Mouse (Mus musculus) hindbrain, postnatal 0 days (tissue): Measurements from ENCODE around the gene Fibcd1. TPM values are rescaled to one million over a fixed set of nuclear protein-coding genes. Genes with fewer than 3 reads are reported as not detected.

Experiments used
- ATAC-seq: fragments of 200-750 bp; cut with Nextera tagmentation; 2 replicates; pipeline ENCODE4 v1.8.0; 2017; ENCODE audit warnings: mild to moderate bottlenecking, moderate TSS enrichment, moderate library complexity
- DNase-seq: peaks from one replicate; pipeline ENCODE4 v3.0.0-alpha.2; 2015; ENCODE audit warnings: low spot score
- H3K27ac ChIP-seq: fragments of 300-500 bp; sonication (generic); 2 replicates; pipeline ENCODE4 v1.5.1; 2014; ENCODE audit warnings: mild to moderate bottlenecking
- H3K27me3 ChIP-seq: fragments of 300-500 bp; sonication (generic); 2 replicates; pipeline ENCODE4 v1.6.1; 2014; ENCODE audit warnings: low read length, mixed read lengths; ENCODE audit not compliant: insufficient read depth
- H3K36me3 ChIP-seq: fragments of 300-500 bp; sonication (generic); 2 replicates; pipeline ENCODE4 v1.6.1; 2014; ENCODE audit warnings: low read length, mixed read lengths; ENCODE audit not compliant: insufficient read depth
- H3K4me1 ChIP-seq: fragments of 300-500 bp; sonication (generic); 2 replicates; pipeline ENCODE4 v1.6.1; 2014; ENCODE audit warnings: antibody characterized with exemption, low read length, mixed read lengths; ENCODE audit not compliant: insufficient read depth
- H3K4me2 ChIP-seq: fragments of 300-500 bp; sonication (generic); 2 replicates; pipeline ENCODE4 v1.6.1; 2014; ENCODE audit warnings: low read depth, mild to moderate bottlenecking, low read length, moderate library complexity, mixed read lengths
- H3K4me3 ChIP-seq: fragments of 300-500 bp; sonication (generic); 2 replicates; pipeline ENCODE4 v1.5.1; 2014; ENCODE audit warnings: low read length
- H3K9ac ChIP-seq: fragments of 300-500 bp; sonication (generic); replicated peaks from 2 replicates; pipeline ENCODE4 v1.6.1; 2014; ENCODE audit warnings: mild to moderate bottlenecking, low read length, moderate library complexity, mixed read lengths
- H3K9me3 ChIP-seq: fragments of 300-500 bp; sonication (generic); 2 replicates; pipeline ENCODE4 v1.6.1; 2016; ENCODE audit warnings: low read length, mixed read lengths
- CTCF ChIP-seq: IDR thresholded peaks from 2 replicates; pipeline ENCODE4 v1.5.1; 2016; ENCODE audit warnings: antibody characterized with exemption, control low read depth, low read depth
- WGBS: fragments of 180-500 bp; shearing (Covaris S2); extraction: QIAGEN DNeasy Blood & Tissue Kit; methylation state at CpG from one replicate; pipeline ENCODE4 v1.1.7; 2014; 5-methylcytosine and 5-hydroxymethylcytosine counted together
- polyA plus RNA-seq: library from polyadenylated mRNA; unstranded; fragments of >200 nt; fragmentation: Nextera tagmentation; extraction: Ambion mirVana; gene quantifications from 2 replicates; pipeline ENCODE4 v1.2.1, GENCODE M21; 2015
- total RNA-seq: library from RNA; depleted of rRNA; stranded (reverse); fragments of >200 nt; gene quantifications from 2 replicates; pipeline ENCODE4 v1.2.3, GENCODE M21; 2014

Gene Fibcd1
- total and polyA plus RNA-seq, 2 experiments from 2014 or later = 9.1 to 28.9 TPM

- no peak overlapping the region for H3K4me2 ChIP-seq
- no peak overlapping the region for H3K27ac ChIP-seq
- no peaks in the 10 kb centered on the region for H3K27me3 ChIP-seq
- WGBS = 86% methylated on average over 6 of the region's 6 CpGs
- ATAC-seq (no peak), DNase-seq (no peak)
- no peaks in the 10 kb centered on the region for H3K9me3 ChIP-seq
- no peak overlapping the region for H3K9ac ChIP-seq
- no peak overlapping the region for H3K4me3 ChIP-seq
- peaks cover 26% of the 10 kb centered on the region for H3K36me3 ChIP-seq
- H3K4me1 ChIP-seq = no peaks in the 10 kb centered on the region
- TF ChIP-seq CTCF = peak; percentile 30; the same call in 1 of the 2 replicates
Observed at GRCm38 (mm10) chr2:31792611-31793010, 53.2 kb downstream of the Fibcd1 start.

- no peak overlapping the region for H3K4me2 ChIP-seq
- H3K27me3 ChIP-seq = no peaks in the 10 kb centered on the region
- peaks cover 16% of the 10 kb centered on the region for H3K36me3 ChIP-seq
- H3K9ac ChIP-seq = no peak overlapping the region
- H3K9me3 ChIP-seq = no peaks in the 10 kb centered on the region
- peak overlapping the region; percentile 29; the same call in 1 of the 2 replicates for H3K27ac ChIP-seq
- H3K4me3 ChIP-seq = no peak overlapping the region
- H3K4me1 ChIP-seq = no peaks in the 10 kb centered on the region
- DNase-seq (peak; percentile 59), ATAC-seq (peak; percentile 33; the same call in 1 of the 2 replicates)
- WGBS = 66% methylated on average over 8 of the region's 8 CpGs
- TF ChIP-seq CTCF = no peak
Observed at GRCm38 (mm10) chr2:31791260-31791659, 54.5 kb downstream of the Fibcd1 start.

GRCm38 (mm10) chr2:31790728-31791251, 55.0 kb downstream of the Fibcd1 start:
- H3K27me3 ChIP-seq = no peaks in the 10 kb centered on the region
- peak overlapping the region; percentile 29; the same call in 1 of the 2 replicates for H3K27ac ChIP-seq
- H3K9ac ChIP-seq = no peak overlapping the region
- H3K4me1 ChIP-seq = no peaks in the 10 kb centered on the region
- no peak for DNase-seq
- no peak overlapping the region for H3K4me3 ChIP-seq
- ATAC-seq = no peak
- H3K9me3 ChIP-seq = no peaks in the 10 kb centered on the region
- no peak for TF ChIP-seq CTCF
- H3K36me3 ChIP-seq = peaks cover 21% of the 10 kb centered on the region
- 65% methylated on average over 13 of the region's 13 CpGs for WGBS
- H3K4me2 ChIP-seq = no peak overlapping the region

GRCm38 (mm10) chr2:31789215-31789614, 56.6 kb downstream of the Fibcd1 start:
- Histone ChIP-seq H3K4me2 (no peak overlapping the region), H3K36me3 (peaks cover 24% of the 10 kb centered on the region), H3K9ac (no peak overlapping the region), H3K27ac (no peak overlapping the region), H3K4me1 (no peaks in the 10 kb centered on the region), H3K9me3 (no peaks in the 10 kb centered on the region), H3K4me3 (no peak overlapping the region), H3K27me3 (no peaks in the 10 kb centered on the region)
- no peak for ATAC-seq
- WGBS = 84% methylated on average over 2 of the region's 2 CpGs
- TF ChIP-seq CTCF = no peak
- DNase-seq = no peak

- no peak overlapping the region for H3K4me3 ChIP-seq
- no peak for ATAC-seq
- no peaks in the 10 kb centered on the region for H3K4me1 ChIP-seq
- 69% methylated on average over 3 of the region's 3 CpGs for WGBS
- H3K9me3 ChIP-seq = no peaks in the 10 kb centered on the region
- TF ChIP-seq CTCF = peak; percentile 68
- DNase-seq = peak; percentile 81
- H3K36me3 ChIP-seq = peaks cover 24% of the 10 kb centered on the region
- no peak overlapping the region for H3K27ac ChIP-seq
- no peak overlapping the region for H3K9ac ChIP-seq
- no peaks in the 10 kb centered on the region for H3K27me3 ChIP-seq
- H3K4me2 ChIP-seq = no peak overlapping the region
Observed at GRCm38 (mm10) chr2:31788227-31788626, 57.6 kb downstream of the Fibcd1 start.

GRCm38 (mm10) chr2:31787029-31787428, 58.8 kb downstream of the Fibcd1 start:
- Histone ChIP-seq H3K27ac (no peak overlapping the region), H3K9ac (no peak overlapping the region), H3K4me2 (no peak overlapping the region), H3K36me3 (peaks cover 21% of the 10 kb centered on the region), H3K4me1 (no peaks in the 10 kb centered on the region), H3K27me3 (no peaks in the 10 kb centered on the region), H3K9me3 (no peaks in the 10 kb centered on the region), H3K4me3 (no peak overlapping the region)
- DNase-seq (peak; percentile 93), ATAC-seq (peak; percentile 33; the same call in 1 of the 2 replicates)
- 14% methylated on average over 7 of the region's 7 CpGs for whole genome bisulfite sequencing
- TF ChIP-seq CTCF = peak; percentile 96

GRCm38 (mm10) chr2:31785074-31785473, 60.7 kb downstream of the Fibcd1 start:
- no peaks in the 10 kb centered on the region for H3K4me1 ChIP-seq
- H3K4me3 ChIP-seq = no peak overlapping the region
- peaks cover 22% of the 10 kb centered on the region; the same call in 1 of the 2 replicates for H3K36me3 ChIP-seq
- 36% methylated on average over 9 of the region's 9 CpGs for WGBS
- no peaks in the 10 kb centered on the region for H3K27me3 ChIP-seq
- peak; percentile 63 for ATAC-seq
- H3K27ac ChIP-seq = no peak overlapping the region
- no peaks in the 10 kb centered on the region for H3K9me3 ChIP-seq
- no peak overlapping the region for H3K4me2 ChIP-seq
- peak; percentile 96 for TF ChIP-seq CTCF
- DNase-seq = peak; percentile 93
- no peak overlapping the region for H3K9ac ChIP-seq
